Mouse (Mus musculus) E14TG2a.4 (cell line): Measurements from ENCODE around the gene Arf1.
A peak's percentile ranks its signal among the peaks of the same experiment; 100 is the strongest.

Experiments used
- H3K27me3 ChIP-seq: 2 replicates; pipeline ENCODE4 v1.6.1; 2014; ENCODE audit warnings: low read length, control low read depth; ENCODE audit not compliant: insufficient read depth
- H3K36me3 ChIP-seq: 2 replicates; pipeline ENCODE4 v1.6.1; 2014; ENCODE audit warnings: low read length, control low read depth; ENCODE audit not compliant: insufficient read depth
- H3K4me1 ChIP-seq: replicated peaks from 2 replicates; pipeline ENCODE4 v1.6.1; 2014; ENCODE audit warnings: low read depth, low read length, control low read depth
- H3K4me3 ChIP-seq: replicated peaks from 2 replicates; pipeline ENCODE4 v1.5.1; 2014; ENCODE audit warnings: mild to moderate bottlenecking, low read length
- H3K9me3 ChIP-seq: 2 replicates; pipeline ENCODE4 v1.6.1; 2014; ENCODE audit warnings: low read length, control low read depth
- CTCF ChIP-seq: conservative IDR thresholded peaks from 2 replicates; pipeline ENCODE4 v1.5.1; 2014; ENCODE audit warnings: low read length
- NANOG ChIP-seq: IDR thresholded peaks from 2 replicates; pipeline ENCODE4 v1.6.1; 2014; ENCODE audit warnings: borderline replicate concordance, low read length, mixed read lengths
- POU5F1 ChIP-seq: IDR thresholded peaks from 2 replicates; pipeline ENCODE4 v1.6.1; 2014; ENCODE audit warnings: low read length, borderline replicate concordance

Arf1 gene

DNA sequence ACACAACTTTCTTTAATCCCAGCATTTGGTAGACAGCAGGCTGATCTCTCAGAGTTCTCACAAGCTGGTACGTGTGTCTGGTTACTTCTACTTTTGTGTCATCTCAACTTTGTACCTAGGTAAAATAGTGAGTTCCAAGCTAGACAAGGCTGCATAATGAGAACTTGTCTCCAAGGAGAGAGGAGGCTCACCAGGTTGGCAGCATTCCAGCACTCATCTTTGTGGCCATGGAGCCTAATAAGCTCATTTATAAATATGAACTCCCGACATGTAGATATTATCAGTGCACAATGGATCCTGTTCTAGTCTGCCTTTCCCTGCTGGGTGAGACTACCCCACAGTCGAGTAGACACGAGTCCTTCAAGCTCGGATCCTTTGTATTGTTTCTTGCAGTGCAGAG, 18.5 kb downstream of the Arf1 start:
- no peaks in the 10 kb centered on the region for H3K9me3 ChIP-seq
- H3K27me3 ChIP-seq, result no peaks in the 10 kb centered on the region
- H3K4me3 ChIP-seq, result peak overlapping the region; percentile 94
- H3K36me3 ChIP-seq, result peaks cover 84% of the 10 kb centered on the region
- peaks cover 52% of the 10 kb centered on the region for H3K4me1 ChIP-seq
- TF ChIP-seq CTCF, result no peak
- TF ChIP-seq NANOG, result no peak
- TF ChIP-seq POU5F1, result no peak

DNA sequence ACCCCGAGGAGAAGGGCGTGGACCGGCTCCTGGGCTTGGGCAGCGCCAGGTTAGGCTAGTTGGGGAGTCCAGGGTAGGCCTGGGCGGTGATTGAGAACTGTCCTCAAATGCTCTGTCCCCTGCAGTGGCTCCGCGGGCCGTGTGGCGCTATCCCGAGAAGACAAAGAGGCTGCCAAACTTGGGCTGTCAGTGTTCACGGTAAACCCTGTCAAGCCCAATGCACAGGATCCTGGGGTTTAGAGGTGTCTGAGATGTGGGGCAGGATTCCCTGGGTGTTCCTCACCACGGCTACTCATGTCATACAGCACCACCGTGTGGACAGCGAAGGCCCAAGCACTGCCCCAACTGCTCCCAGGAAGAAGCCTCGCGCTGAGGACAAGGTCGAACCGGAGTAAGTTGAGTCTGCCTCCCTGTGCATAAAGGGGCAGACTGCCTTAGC, 19.0 kb downstream of the Arf1 start:
- peaks cover 84% of the 10 kb centered on the region for H3K36me3 ChIP-seq
- H3K4me1 ChIP-seq, result peaks cover 52% of the 10 kb centered on the region
- no peaks in the 10 kb centered on the region for H3K27me3 ChIP-seq
- H3K9me3 ChIP-seq, result no peaks in the 10 kb centered on the region
- TF ChIP-seq CTCF (peak; percentile 21; the same call in 1 of the 2 replicates), NANOG (no peak)
- peak overlapping the region; percentile 94 for H3K4me3 ChIP-seq

DNA sequence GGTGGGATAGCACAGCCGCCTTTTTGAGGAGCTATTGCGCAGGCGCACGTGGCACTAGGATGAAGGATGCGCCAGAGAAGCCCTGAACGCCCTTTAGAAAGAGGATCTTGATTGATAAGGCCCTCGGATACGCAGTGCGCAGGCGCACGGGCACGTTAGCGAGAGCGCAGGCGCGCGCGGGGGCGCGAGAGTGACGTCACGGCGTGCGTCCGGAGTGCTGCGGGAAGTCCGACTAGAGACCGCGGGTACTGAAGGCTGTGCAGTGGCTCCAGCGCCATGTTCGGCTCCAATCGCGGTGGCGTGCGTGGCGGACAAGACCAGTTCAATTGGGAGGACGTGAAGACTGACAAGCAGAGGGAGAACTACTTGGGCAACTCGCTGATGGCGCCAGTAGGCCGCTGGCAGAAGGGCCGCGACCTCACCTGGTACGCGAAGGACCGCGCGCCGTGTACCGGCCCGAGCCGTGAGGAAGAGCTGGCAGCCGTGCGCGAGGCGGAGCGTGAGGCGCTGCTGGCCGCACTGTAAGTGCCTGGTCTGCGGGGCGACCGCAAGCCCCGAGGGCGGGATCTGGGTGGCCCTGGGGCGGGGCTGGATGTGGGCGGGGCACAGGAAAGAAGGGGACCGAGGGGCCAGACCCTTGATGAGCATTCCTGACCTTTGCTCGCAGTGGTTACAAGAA, 19.8 kb downstream of the Arf1 start, which contains the start of gene 2310033P09Rik:
TSS of gene 2310033P09Rik (plus strand) at position 169 of the 679 bp plus-strand sequence.
- Histone ChIP-seq H3K27me3 (no peaks in the 10 kb centered on the region), H3K4me3 (peak within 1 kb of the TSS; percentile 94), H3K36me3 (peaks cover 80% of the 10 kb centered on the region), H3K4me1 (peaks cover 48% of the 10 kb centered on the region), H3K9me3 (no peaks in the 10 kb centered on the region)
- TF ChIP-seq POU5F1, result no peak
- TF ChIP-seq NANOG, result no peak
- TF ChIP-seq CTCF, result no peak

DNA sequence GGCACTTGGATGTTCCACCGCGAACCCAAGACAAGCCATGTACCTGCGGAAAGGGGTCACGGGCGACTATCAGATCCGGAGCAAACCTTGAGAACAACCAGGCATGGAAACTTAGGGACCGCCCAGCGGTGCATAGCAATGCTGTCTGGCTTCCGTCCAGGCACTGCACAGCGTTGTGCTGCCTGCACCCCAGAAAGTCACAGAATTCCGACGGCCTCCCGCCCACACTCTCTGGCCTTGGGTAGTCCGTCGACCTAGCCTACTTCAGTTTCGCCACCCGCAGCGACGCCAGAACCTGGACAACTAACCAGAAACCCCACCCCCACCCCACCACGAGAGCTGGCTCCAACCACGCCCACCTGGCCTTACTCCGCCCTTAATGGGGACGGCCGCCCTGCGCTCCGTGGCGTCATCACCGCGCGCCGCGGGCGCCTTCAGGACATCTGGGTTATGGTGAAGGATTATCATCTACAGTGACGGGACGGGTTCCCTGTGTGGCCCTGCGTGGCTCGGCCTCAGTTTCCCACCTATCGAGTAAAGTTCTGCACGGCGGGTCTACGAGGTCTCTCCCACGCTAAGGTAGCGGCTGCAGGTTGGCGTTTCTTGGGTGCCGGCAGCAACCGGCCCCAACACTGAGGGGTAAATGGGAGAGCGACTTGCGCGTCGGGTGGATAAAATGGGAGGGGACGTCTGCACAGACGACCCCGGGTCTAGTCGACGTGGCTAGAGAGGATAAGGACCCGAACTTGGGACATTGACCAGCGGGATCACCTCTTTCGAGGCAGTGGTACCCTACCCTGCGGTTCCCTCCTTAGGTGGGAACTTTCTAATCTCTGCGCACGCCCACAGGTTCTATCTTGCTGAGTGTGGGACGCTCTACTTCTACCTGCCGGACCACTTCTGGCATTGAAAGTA, 25.7 kb downstream of the Arf1 start, which contains the start of gene Mrpl55:
TSS of gene Mrpl55 (plus strand) at position 406 of the 915 bp plus-strand sequence.
- H3K4me3 ChIP-seq, result peak within 1 kb of the TSS; percentile 89
- no peaks in the 10 kb centered on the region for H3K9me3 ChIP-seq
- peaks cover 17% of the 10 kb centered on the region for H3K4me1 ChIP-seq
- TF ChIP-seq NANOG (no peak), POU5F1 (no peak), CTCF (no peak)
- H3K36me3 ChIP-seq, result peaks cover 36% of the 10 kb centered on the region
- H3K27me3 ChIP-seq, result peaks cover 7% of the 10 kb centered on the region

DNA sequence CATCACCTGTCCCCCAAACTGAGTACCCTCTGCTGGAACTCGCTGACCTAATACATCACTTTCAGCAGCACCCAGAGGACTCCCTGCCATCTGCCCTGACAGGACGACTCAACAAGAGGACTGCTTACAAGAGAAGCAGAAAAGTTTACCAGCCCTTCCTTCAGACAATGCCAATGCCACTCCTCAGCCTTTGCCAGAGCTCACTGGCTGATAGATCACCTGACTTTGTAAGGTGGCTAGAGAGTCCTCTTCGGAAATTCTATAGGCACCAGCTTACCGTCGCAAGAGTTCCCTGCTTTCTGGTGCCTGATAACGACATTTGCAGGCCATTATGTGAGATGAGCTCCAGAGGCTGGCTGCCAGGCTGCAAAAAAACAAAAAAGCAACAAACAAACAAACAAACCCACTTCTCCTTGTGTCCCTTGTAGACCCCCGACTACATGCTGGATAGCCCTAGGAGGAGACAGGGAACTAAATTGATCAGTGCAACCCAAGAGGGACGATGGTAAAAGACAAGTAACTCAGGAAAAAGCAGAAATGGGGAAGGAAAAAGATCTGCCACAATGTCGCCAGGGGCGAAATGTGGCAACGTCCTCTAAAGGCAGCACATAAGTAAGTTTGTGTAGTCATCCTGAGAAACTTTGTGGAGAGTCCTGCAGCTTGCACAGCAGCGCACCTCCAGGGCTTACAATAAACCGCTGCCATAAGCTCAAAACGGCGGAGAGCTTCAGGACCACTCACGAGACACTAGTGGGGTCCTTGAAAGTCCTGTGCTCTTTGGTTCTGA, 26.7 kb downstream of the Arf1 start:
- Histone ChIP-seq H3K27me3 (peaks cover 7% of the 10 kb centered on the region), H3K4me3 (peak overlapping the region; percentile 89), H3K36me3 (peaks cover 27% of the 10 kb centered on the region), H3K4me1 (peaks cover 17% of the 10 kb centered on the region), H3K9me3 (no peaks in the 10 kb centered on the region)
- TF ChIP-seq NANOG, result no peak
- no peak for TF ChIP-seq POU5F1
- no peak for TF ChIP-seq CTCF

DNA sequence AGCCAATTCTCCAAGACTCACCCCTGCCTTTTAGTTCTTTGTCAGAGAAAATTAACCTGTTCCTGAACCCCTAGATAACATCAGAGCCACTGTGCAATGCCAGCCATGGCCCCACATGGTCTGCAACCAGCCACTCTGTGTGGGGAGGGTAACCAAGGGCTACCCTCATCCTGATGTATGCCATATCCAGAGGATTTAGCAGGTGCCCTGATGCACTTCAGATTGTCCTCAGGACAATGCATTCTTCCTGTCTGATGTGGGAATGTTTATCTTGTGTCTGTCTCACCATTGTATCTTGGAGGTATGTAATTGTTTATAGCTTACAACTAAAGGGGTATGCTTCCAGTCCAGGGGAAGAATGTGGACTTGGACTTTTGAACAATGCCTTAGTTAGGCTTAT, 31.8 kb downstream of the Arf1 start:
- Histone ChIP-seq H3K4me1 (peaks cover 14% of the 10 kb centered on the region), H3K9me3 (no peaks in the 10 kb centered on the region), H3K4me3 (no peak overlapping the region), H3K27me3 (peaks cover 13% of the 10 kb centered on the region), H3K36me3 (no peaks in the 10 kb centered on the region)
- TF ChIP-seq NANOG (no peak), POU5F1 (no peak), CTCF (no peak)

DNA sequence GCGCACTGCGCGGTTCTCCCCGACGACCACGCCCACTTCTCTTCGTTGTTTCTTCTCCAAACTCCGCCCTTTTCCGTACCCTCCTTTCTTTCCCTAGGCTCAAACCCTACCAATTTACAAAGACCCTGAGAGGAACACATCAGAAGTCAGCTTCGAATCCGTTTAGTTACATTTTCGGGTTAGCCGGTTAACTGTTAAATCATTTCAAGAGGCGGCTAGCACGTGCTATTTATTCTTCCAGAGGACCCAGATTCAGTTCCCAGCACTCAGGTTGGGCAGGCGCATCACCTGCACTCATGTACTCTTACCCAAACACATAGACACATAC, 36.0 kb downstream of the Arf1 start, which contains the start of gene Guk1:
TSS of gene Guk1 (minus strand) at position 154 of the 328 bp plus-strand sequence.
- no peak for TF ChIP-seq NANOG
- H3K4me3 ChIP-seq, result peak within 1 kb of the TSS; percentile 90
- H3K9me3 ChIP-seq, result no peaks in the 10 kb centered on the region
- peaks cover 9% of the 10 kb centered on the region for H3K27me3 ChIP-seq
- H3K36me3 ChIP-seq, result peaks cover 24% of the 10 kb centered on the region
- H3K4me1 ChIP-seq, result peaks cover 46% of the 10 kb centered on the region
